Mouse (Mus musculus) embryo, embryonic 11.5 days (tissue): ENCODE results near the gene Atp6v0a4.

Experiments used
- DNase-seq: peaks from one replicate; pipeline ENCODE4 v3.0.0-alpha.2; 2012; ENCODE audit warnings: low read depth, low spot score

Atp6v0a4 gene

GRCm38 (mm10) chr6:38080364-38080763 lies 44.0 kb downstream of the Atp6v0a4 start:
- no peak for DNase-seq

GRCm38 (mm10) chr6:38073592-38073991 lies 50.8 kb downstream of the Atp6v0a4 start:
- DNase-seq, result no peak

- no peak for DNase-seq
These were observed 52.1 kb downstream of the Atp6v0a4 start for GRCm38 (mm10) chr6:38072137-38072796.

GRCm38 (mm10) chr6:38071256-38071655 lies 53.1 kb downstream of the Atp6v0a4 start:
- DNase-seq, result no peak

- DNase-seq, result peak; percentile 71
These were observed 58.2 kb downstream of the Atp6v0a4 start for GRCm38 (mm10) chr6:38066215-38066614.

- no peak for DNase-seq
These were observed 58.8 kb downstream of the Atp6v0a4 start for GRCm38 (mm10) chr6:38065501-38066122.

- DNase-seq, result no peak
These were observed 59.3 kb downstream of the Atp6v0a4 start for GRCm38 (mm10) chr6:38065122-38065500.

GRCm38 (mm10) chr6:38064621-38065020 lies 59.8 kb downstream of the Atp6v0a4 start:
- DNase-seq, result no peak

- DNase-seq, result no peak
These were observed 65.6 kb downstream of the Atp6v0a4 start for GRCm38 (mm10) chr6:38058805-38059204.

- DNase-seq, result no peak
These were observed 68.7 kb downstream of the Atp6v0a4 start for GRCm38 (mm10) chr6:38055471-38056330.

- DNase-seq, result no peak
These were observed 74.8 kb downstream of the Atp6v0a4 start for GRCm38 (mm10) chr6:38049601-38050000.

GRCm38 (mm10) chr6:38048800-38049561 lies 75.4 kb downstream of the Atp6v0a4 start:
- peak; percentile 9 for DNase-seq

- no peak for DNase-seq
These were observed 76.4 kb downstream of the Atp6v0a4 start for GRCm38 (mm10) chr6:38048003-38048402.

GRCm38 (mm10) chr6:38046838-38047237 lies 77.5 kb downstream of the Atp6v0a4 start, which contains the start of gene Svopl:
Svopl (minus strand) TSS chr6:38046996.
- DNase-seq, result peak; percentile 16

- DNase-seq, result no peak
These were observed 91.4 kb downstream of the Atp6v0a4 start for GRCm38 (mm10) chr6:38032801-38033566.

GRCm38 (mm10) chr6:38031924-38032540 lies 92.4 kb downstream of the Atp6v0a4 start:
- DNase-seq, result no peak

GRCm38 (mm10) chr6:38028205-38028604 lies 96.2 kb downstream of the Atp6v0a4 start:
- DNase-seq, result no peak

- no peak for DNase-seq
These were observed 96.6 kb downstream of the Atp6v0a4 start for GRCm38 (mm10) chr6:38027771-38028170.

- no peak for DNase-seq
These were observed 101.1 kb downstream of the Atp6v0a4 start for GRCm38 (mm10) chr6:38023284-38023683.

GRCm38 (mm10) chr6:38021406-38021805 lies 103.0 kb downstream of the Atp6v0a4 start:
- DNase-seq, result no peak
